8 mouse cellular contexts compared by ENCODE assay signal in the genomic region with DNA sequence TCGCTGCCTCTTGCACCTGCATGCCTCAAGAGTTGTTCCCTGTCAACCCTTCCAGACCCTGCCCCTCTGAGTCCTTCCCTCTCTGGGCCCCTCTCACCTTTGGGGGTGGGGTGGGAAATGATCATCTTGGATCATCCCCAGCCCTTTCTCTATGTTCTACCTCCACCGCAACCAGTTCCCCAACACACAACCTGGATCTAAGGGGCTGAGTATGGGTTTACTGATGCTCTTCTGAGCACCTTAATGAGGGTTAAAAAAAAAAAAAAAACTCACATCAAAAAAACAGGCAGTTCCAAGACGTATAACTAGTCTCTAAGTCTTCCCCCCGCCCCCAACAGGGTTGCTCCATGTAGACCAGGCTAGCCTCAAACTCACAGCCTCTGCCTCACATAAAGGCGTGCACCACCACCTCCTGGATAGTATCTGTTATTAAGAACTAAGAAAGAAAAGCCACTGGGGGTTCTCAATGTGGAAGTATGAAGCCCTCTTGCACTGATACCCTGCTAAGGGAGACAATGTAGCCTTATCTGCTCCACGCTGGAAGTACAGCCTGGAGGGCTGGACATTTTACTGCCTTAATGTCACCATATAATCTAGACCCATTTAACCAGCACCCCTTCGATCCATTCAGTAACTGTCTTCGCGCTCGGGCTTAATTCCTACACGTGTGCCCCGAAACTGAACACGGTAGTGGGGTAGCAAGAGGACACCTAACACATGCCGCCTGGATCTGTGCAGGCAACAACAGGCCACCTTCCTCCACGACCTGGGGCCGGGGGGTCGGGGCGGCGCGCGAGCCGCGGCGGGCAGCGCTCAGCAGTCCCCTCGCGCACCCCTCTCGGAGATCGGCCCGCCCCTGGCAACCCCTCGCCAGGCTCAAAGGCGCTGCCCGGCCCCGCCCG. TPM values are rescaled to one million over a fixed set of nuclear protein-coding genes. Genes with fewer than 3 reads are reported as not detected.
A peak's percentile ranks its signal among the peaks of the same experiment; 100 is the strongest.
DNase-seq lines count a peak whose midpoint lies in the region; ATAC-seq lines count a peak whose summit lies in the region.

No protein-coding gene starts in this region.

- H3K27ac ChIP-seq in intestine, embryonic 16.5 days (ENCODE audit: low read length), result peak overlapping the region; percentile 96
- H3K27ac ChIP-seq in neural tube, embryonic 15.5 days (replicated peaks), result peak overlapping the region; percentile 93

- DNase-seq in cerebellum, adult 9-11 months, result peak; percentile 65
- no peak for DNase-seq in cerebellum, postnatal 4 days (ENCODE audit: low spot score in 2 of 2)
- DNase-seq in thymus, postnatal 0 days (ENCODE audit: low spot score), result peak; percentile 22
- no peak for DNase-seq in thymus, adult 18-20 months
- no peak for DNase-seq in layer of hippocampus, adult 9-11 months
- no peak for DNase-seq in right cerebral cortex, postnatal 10 days (ENCODE audit: low spot score in 2 of 2)

- peaks cover 36% of the 10 kb centered on the region for H3K4me1 ChIP-seq in intestine, embryonic 16.5 days (ENCODE audit: control insufficient read depth, insufficient read depth, low read length)
- peaks cover 39% of the 10 kb centered on the region for H3K4me1 ChIP-seq in neural tube, embryonic 15.5 days

- peaks cover 9% of the 10 kb centered on the region for H3K36me3 ChIP-seq in intestine, embryonic 16.5 days (ENCODE audit: control insufficient read depth, insufficient read depth, low read length)
- H3K36me3 ChIP-seq in neural tube, embryonic 15.5 days, result peaks cover 36% of the 10 kb centered on the region

- ATAC-seq in intestine, embryonic 16.5 days, result no peak
- ATAC-seq in neural tube, embryonic 15.5 days (ENCODE audit: low FRiP score), result no peak; the same call in 1 of the 2 replicates

- no peaks in the 10 kb centered on the region for H3K27me3 ChIP-seq in intestine, embryonic 16.5 days (replicated peaks; ENCODE audit: control insufficient read depth, insufficient read depth, low read length)
- no peaks in the 10 kb centered on the region for H3K27me3 ChIP-seq in neural tube, embryonic 15.5 days (replicated peaks)

- peak overlapping the region; percentile 77 for H3K4me2 ChIP-seq in intestine, embryonic 16.5 days (ENCODE audit: low read depth, low read length)
- H3K4me2 ChIP-seq in neural tube, embryonic 15.5 days, result peak overlapping the region; percentile 98

- peak overlapping the region; percentile 97 for H3K4me3 ChIP-seq in intestine, embryonic 16.5 days (ENCODE audit: low read length)
- H3K4me3 ChIP-seq in neural tube, embryonic 15.5 days (replicated peaks), result peak overlapping the region; percentile 97

- H3K9ac ChIP-seq in intestine, embryonic 16.5 days (ENCODE audit: low read depth, low read length), result peak overlapping the region; percentile 94
- peak overlapping the region; percentile 91 for H3K9ac ChIP-seq in neural tube, embryonic 15.5 days (replicated peaks)

- no peaks in the 10 kb centered on the region for H3K9me3 ChIP-seq in intestine, embryonic 16.5 days (ENCODE audit: control insufficient read depth, low read length)
- no peaks in the 10 kb centered on the region for H3K9me3 ChIP-seq in neural tube, embryonic 15.5 days (replicated peaks)

- WGBS in intestine, embryonic 16.5 days, result 4% methylated on average over 35 of the region's 35 CpGs
- 6% methylated on average over 34 of the region's 35 CpGs for WGBS in neural tube, embryonic 15.5 days

RNA-seq across cellular contexts. Expression of a gene that starts 0.7 kb away (rescaled TPM):
- polyA plus RNA-seq in thymus, postnatal 0 days (2015; fragmentation: Nextera tagmentation; extraction: Ambion mirVana), result 184 and 189 TPM in 2 replicates
- 211 and 216 TPM in 2 replicates for polyA plus RNA-seq in intestine, embryonic 16.5 days (2015; fragmentation: Nextera tagmentation; extraction: Ambion mirVana)
- polyA plus RNA-seq in neural tube, embryonic 15.5 days (2015; fragmentation: Nextera tagmentation; extraction: Ambion mirVana), result 130 and 139 TPM in 2 replicates

RNA-seq across cellular contexts. Expression of a gene that starts 0.9 kb away (rescaled TPM):
- polyA plus RNA-seq in thymus, postnatal 0 days (2015; fragmentation: Nextera tagmentation; extraction: Ambion mirVana), result 2.7 and 2.9 TPM in 2 replicates
- polyA plus RNA-seq in intestine, embryonic 16.5 days (2015; fragmentation: Nextera tagmentation; extraction: Ambion mirVana), result 3.6 and 4.3 TPM in 2 replicates
- polyA plus RNA-seq in neural tube, embryonic 15.5 days (2015; fragmentation: Nextera tagmentation; extraction: Ambion mirVana), result 6.4 and 6.7 TPM in 2 replicates

RNA-seq across cellular contexts. Expression of a gene that starts 18.6 kb away (rescaled TPM):
- 15.9 and 16.3 TPM in 2 replicates for polyA plus RNA-seq in thymus, postnatal 0 days (2015; fragmentation: Nextera tagmentation; extraction: Ambion mirVana)
- 28.9 and 30.5 TPM in 2 replicates for polyA plus RNA-seq in intestine, embryonic 16.5 days (2015; fragmentation: Nextera tagmentation; extraction: Ambion mirVana)
- polyA plus RNA-seq in neural tube, embryonic 15.5 days (2015; fragmentation: Nextera tagmentation; extraction: Ambion mirVana), result 22.3 and 23.5 TPM in 2 replicates

RNA-seq across cellular contexts. Expression of a gene that starts 28.9 kb away (rescaled TPM):
- 0.67 and 0.74 TPM in 2 replicates for polyA plus RNA-seq in thymus, postnatal 0 days (2015; fragmentation: Nextera tagmentation; extraction: Ambion mirVana)
- polyA plus RNA-seq in intestine, embryonic 16.5 days (2015; fragmentation: Nextera tagmentation; extraction: Ambion mirVana), result 19.8 and 22.9 TPM in 2 replicates
- polyA plus RNA-seq in neural tube, embryonic 15.5 days (2015; fragmentation: Nextera tagmentation; extraction: Ambion mirVana), result 16.0 and 18.7 TPM in 2 replicates

Comparison
In these comparisons a context has a peak if more than half of its experiments do, and no peak if none do; other contexts are left out.
1. DNase-seq: peak in cerebellum, adult 9-11 months (single experiment) and thymus, postnatal 0 days (single experiment); none in cerebellum, postnatal 4 days (0 of 2), thymus, adult 18-20 months (0 of 2), layer of hippocampus, adult 9-11 months (single experiment) and right cerebral cortex, postnatal 10 days (0 of 2).